Mouse (Mus musculus): ENCODE measurements around the gene Nr1d2. TPM values are rescaled to one million over a fixed set of nuclear protein-coding genes. Genes with fewer than 3 reads are reported as not detected.
"Not testable (repeated sequence)": the region's sequence is repeated elsewhere in the genome, so short reads cannot be mapped to it uniquely, and the experiment has no call there.

The Nr1d2 gene
- polyA plus RNA-seq, 2 experiments = 0.85 to 1.3 TPM

GRCm38 (mm10) chr14:18233076-18233475, 5.9 kb downstream of the Nr1d2 start:
- DNase-seq (ENCODE audit: low read depth in 3 of 3, low spot score in 3 of 3) (no peak), ATAC-seq (ENCODE audit: insufficient read depth) (no peak)
- Histone ChIP-seq H3K4me2 (ENCODE audit: low read depth) (no peak overlapping the region), H3K4me3 (ENCODE audit: insufficient read depth in 1 of 2, low read depth in 2 of 2, low read length in 2 of 2) (no peak overlapping the region), H3K9ac (replicated peaks) (no peak overlapping the region), H3K27me3 (ENCODE audit: control insufficient read depth, insufficient read depth, low read length) (no peaks in the 10 kb centered on the region), H3K4me1 (replicated peaks; ENCODE audit: control insufficient read depth in 2 of 2, insufficient read depth in 2 of 2, low read length in 1 of 2) (peaks cover 0 to 8% of the 10 kb centered on the region in 2 experiments; a peak in 2 of 4 replicates), H3K9me3 (ENCODE audit: control insufficient read depth, low read length) (no peaks in the 10 kb centered on the region), H3K27ac (no peak overlapping the region), H3K36me3 (replicated peaks; ENCODE audit: control insufficient read depth, insufficient read depth, low read depth) (no peaks in the 10 kb centered on the region)
- no peak for TF ChIP-seq EP300 (IDR thresholded peaks at IDR 0.05; ENCODE audit: low read depth)
- TF ChIP-seq CTCF (IDR thresholded peaks at IDR 0.05; ENCODE audit: low read depth) = no peak
- WGBS (ENCODE audit: insufficient replicate concordance) = 60% methylated on average over 2 of the region's 2 CpGs

GRCm38 (mm10) chr14:18231866-18232265, 7.1 kb downstream of the Nr1d2 start:
- ATAC-seq (ENCODE audit: insufficient read depth); H3K27ac ChIP-seq; H3K4me1 ChIP-seq (replicated peaks; ENCODE audit: control insufficient read depth in 2 of 2, insufficient read depth in 2 of 2, low read length in 1 of 2); H3K4me3 ChIP-seq (ENCODE audit: insufficient read depth in 1 of 2, low read depth in 2 of 2, low read length in 2 of 2); H3K36me3 ChIP-seq (replicated peaks; ENCODE audit: control insufficient read depth, insufficient read depth, low read depth); H3K9me3 ChIP-seq (ENCODE audit: control insufficient read depth, low read length); H3K27me3 ChIP-seq (ENCODE audit: control insufficient read depth, insufficient read depth, low read length); DNase-seq (ENCODE audit: low read depth in 3 of 3, low spot score in 3 of 3); H3K9ac ChIP-seq (replicated peaks); H3K4me2 ChIP-seq (ENCODE audit: low read depth): not testable (repeated sequence)
- WGBS (ENCODE audit: insufficient replicate concordance) = 76% methylated on average over 8 of the region's 8 CpGs

GRCm38 (mm10) chr14:18229751-18230150, 9.2 kb downstream of the Nr1d2 start:
- H3K4me1 ChIP-seq (replicated peaks; ENCODE audit: control insufficient read depth in 2 of 2, insufficient read depth in 2 of 2, low read length in 1 of 2); H3K9me3 ChIP-seq (ENCODE audit: control insufficient read depth, low read length); H3K9ac ChIP-seq (replicated peaks); H3K4me3 ChIP-seq (ENCODE audit: insufficient read depth in 1 of 2, low read depth in 2 of 2, low read length in 2 of 2); H3K27ac ChIP-seq; H3K27me3 ChIP-seq (ENCODE audit: control insufficient read depth, insufficient read depth, low read length); H3K4me2 ChIP-seq (ENCODE audit: low read depth); ATAC-seq (ENCODE audit: insufficient read depth); DNase-seq (ENCODE audit: low read depth in 3 of 3, low spot score in 3 of 3); H3K36me3 ChIP-seq (replicated peaks; ENCODE audit: control insufficient read depth, insufficient read depth, low read depth): not testable (repeated sequence)
- 72% methylated on average over 10 of the region's 10 CpGs for whole genome bisulfite sequencing (ENCODE audit: insufficient replicate concordance)

- H3K4me1 ChIP-seq (replicated peaks; ENCODE audit: control insufficient read depth in 2 of 2, insufficient read depth in 2 of 2, low read length in 1 of 2); H3K9me3 ChIP-seq (ENCODE audit: control insufficient read depth, low read length); H3K27me3 ChIP-seq (ENCODE audit: control insufficient read depth, insufficient read depth, low read length); H3K4me2 ChIP-seq (ENCODE audit: low read depth); H3K4me3 ChIP-seq (ENCODE audit: insufficient read depth in 1 of 2, low read depth in 2 of 2, low read length in 2 of 2); H3K27ac ChIP-seq; H3K9ac ChIP-seq (replicated peaks); H3K36me3 ChIP-seq (replicated peaks; ENCODE audit: control insufficient read depth, insufficient read depth, low read depth); DNase-seq (ENCODE audit: low read depth in 3 of 3, low spot score in 3 of 3); ATAC-seq (ENCODE audit: insufficient read depth): not testable (repeated sequence)
- 78% methylated on average over 11 of the region's 11 CpGs for WGBS (ENCODE audit: insufficient replicate concordance)
These were observed 12.7 kb downstream of the Nr1d2 start for GRCm38 (mm10) chr14:18226181-18226580.

GRCm38 (mm10) chr14:18225431-18225830, 13.5 kb downstream of the Nr1d2 start:
- 79% methylated on average over 11 of the region's 11 CpGs for WGBS (ENCODE audit: insufficient replicate concordance)
- not testable (repeated sequence) for DNase-seq (ENCODE audit: low read depth in 3 of 3, low spot score in 3 of 3); H3K9me3 ChIP-seq (ENCODE audit: control insufficient read depth, low read length); H3K27ac ChIP-seq; H3K4me3 ChIP-seq (ENCODE audit: insufficient read depth in 1 of 2, low read depth in 2 of 2, low read length in 2 of 2); H3K9ac ChIP-seq (replicated peaks); H3K27me3 ChIP-seq (ENCODE audit: control insufficient read depth, insufficient read depth, low read length); H3K36me3 ChIP-seq (replicated peaks; ENCODE audit: control insufficient read depth, insufficient read depth, low read depth); H3K4me1 ChIP-seq (replicated peaks; ENCODE audit: control insufficient read depth in 2 of 2, insufficient read depth in 2 of 2, low read length in 1 of 2); ATAC-seq (ENCODE audit: insufficient read depth); H3K4me2 ChIP-seq (ENCODE audit: low read depth)

- Histone ChIP-seq H3K9me3 (ENCODE audit: control insufficient read depth, low read length) (no peaks in the 10 kb centered on the region), H3K9ac (replicated peaks) (no peak overlapping the region), H3K4me3 (ENCODE audit: insufficient read depth in 1 of 2, low read depth in 2 of 2, low read length in 2 of 2) (no peak overlapping the region), H3K27me3 (ENCODE audit: control insufficient read depth, insufficient read depth, low read length) (no peaks in the 10 kb centered on the region), H3K36me3 (replicated peaks; ENCODE audit: control insufficient read depth, insufficient read depth, low read depth) (no peaks in the 10 kb centered on the region), H3K4me2 (ENCODE audit: low read depth) (no peak overlapping the region), H3K4me1 (replicated peaks; ENCODE audit: control insufficient read depth in 2 of 2, insufficient read depth in 2 of 2, low read length in 1 of 2) (no peaks in the 10 kb centered on the region), H3K27ac (no peak overlapping the region)
- ATAC-seq (ENCODE audit: insufficient read depth) (no peak), DNase-seq (ENCODE audit: low read depth in 3 of 3, low spot score in 3 of 3) (no peak)
- no peak for TF ChIP-seq CTCF (IDR thresholded peaks at IDR 0.05; ENCODE audit: low read depth)
- WGBS (ENCODE audit: insufficient replicate concordance) = 75% methylated on average over 6 of the region's 6 CpGs
These were observed 16.9 kb downstream of the Nr1d2 start for GRCm38 (mm10) chr14:18221977-18222376.

Measured in liver, embryonic 14.5 days (tissue).